Mouse (Mus musculus) frontal cortex, postnatal 14 days (tissue): ENCODE measurements at regions not wholly inside any gene's neighbourhood (a gene's known extent, or its start where the extent isn't known, plus 50 kb on each side); places are given as distances from the start of the nearest gene placed in this dataset.
A peak's percentile ranks its signal among the peaks of the same experiment; 100 is the strongest.
"Not testable (repeated sequence)": the region's sequence is repeated elsewhere in the genome, so short reads cannot be mapped to it uniquely, and the experiment has no call there.

Experiments
- DNase-seq, 2 experiments: peaks; one replicate each; pipeline ENCODE4 v3.0.0; 2022; ENCODE audit warnings: low spot score in 2 of 2

GRCm38 (mm10) chr12:71707727-71708369, 123.0 kb upstream of the Daam1 start:
- peak; percentile 40 to 76 for DNase-seq

DNA sequence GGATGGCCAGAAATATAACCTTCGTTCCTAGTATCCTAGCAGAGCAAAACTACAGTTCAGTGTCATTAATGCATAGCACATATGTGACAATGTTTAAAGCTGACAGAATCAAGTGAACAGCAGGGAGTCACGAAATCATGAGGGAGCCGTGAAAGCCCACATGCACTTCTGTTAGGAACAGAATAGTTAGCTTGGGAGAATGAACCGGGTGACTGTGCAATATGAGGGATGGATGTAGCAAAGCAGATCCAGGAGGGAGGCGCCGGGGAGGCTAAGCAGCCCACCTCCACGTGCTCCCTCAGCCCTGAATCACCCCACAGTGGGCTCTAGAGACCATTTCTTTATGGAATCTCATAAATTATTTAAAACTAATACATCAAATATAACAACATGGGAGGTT, 116.3 kb upstream of the Daam1 start:
- no peak for DNase-seq

DNA sequence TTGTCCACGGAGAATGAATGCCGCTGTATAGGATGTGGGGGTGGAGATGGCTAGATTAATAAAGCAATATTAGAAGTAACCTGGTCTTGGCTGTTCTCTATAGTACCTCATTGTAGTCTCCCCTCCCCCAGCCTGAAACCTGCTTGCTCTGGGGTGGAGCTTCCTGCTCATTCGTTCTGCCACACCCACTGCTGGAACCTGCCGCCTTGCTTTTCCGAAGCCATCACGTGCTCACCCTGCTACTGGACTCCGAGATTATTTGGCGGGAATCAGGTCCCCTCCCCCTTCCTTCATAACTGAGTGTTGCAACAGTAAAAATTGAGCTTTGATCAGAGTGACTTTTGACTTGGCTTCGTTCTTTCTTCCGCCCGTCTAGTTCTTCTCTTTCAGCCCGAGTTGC, 112.5 kb upstream of the Daam1 start:
- DNase-seq: not testable (repeated sequence)

DNA sequence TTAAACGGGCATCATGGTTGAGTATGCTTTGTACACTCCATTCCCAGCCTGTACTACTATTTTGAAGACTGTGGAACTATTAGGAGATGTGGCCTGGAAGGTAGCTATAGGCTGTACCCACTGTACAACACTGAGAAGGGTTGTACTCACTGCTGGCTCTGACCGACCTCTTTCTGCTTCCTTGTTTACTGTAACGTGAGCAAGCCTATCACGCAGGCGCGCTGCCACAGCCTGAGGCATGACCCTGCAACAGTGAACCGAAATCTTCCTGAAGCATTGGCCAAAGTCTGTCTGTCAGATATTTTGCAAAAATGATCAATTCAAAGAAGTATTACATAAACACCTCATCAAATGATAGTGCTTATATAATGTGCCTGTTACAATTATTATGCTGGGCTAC, 112.0 kb upstream of the Daam1 start:
- no peak for DNase-seq

- DNase-seq: no peak
These were observed 105.7 kb upstream of the Daam1 start for GRCm38 (mm10) chr12:71725140-71725539.

GRCm38 (mm10) chr12:71725713-71726336, 105.1 kb upstream of the Daam1 start:
- no peak for DNase-seq

GRCm38 (mm10) chr12:71743345-71743744, 87.5 kb upstream of the Daam1 start:
- DNase-seq: no peak

DNA sequence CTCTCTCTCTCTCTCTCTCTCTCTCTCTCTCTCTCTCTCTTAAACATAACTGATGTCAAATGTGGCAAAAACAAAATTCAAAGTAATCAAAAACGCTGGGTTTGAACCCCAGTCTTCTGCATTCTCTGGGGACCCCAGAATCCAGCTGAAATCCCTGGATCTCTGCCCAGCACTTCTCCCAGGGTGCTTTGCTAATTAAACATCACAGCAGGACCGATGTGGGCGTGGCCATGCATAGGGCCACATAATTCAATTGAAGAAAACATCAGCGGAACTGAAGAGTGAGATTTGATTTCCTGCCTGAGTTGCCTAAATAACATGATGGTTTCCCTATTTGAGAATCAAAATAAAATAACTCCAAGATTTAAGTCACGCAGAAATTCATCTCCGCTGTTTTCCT, 84.9 kb upstream of the Daam1 start:
- DNase-seq: no peak

GRCm38 (mm10) chr12:71747386-71747785, 83.5 kb upstream of the Daam1 start:
- DNase-seq: no peak

DNA sequence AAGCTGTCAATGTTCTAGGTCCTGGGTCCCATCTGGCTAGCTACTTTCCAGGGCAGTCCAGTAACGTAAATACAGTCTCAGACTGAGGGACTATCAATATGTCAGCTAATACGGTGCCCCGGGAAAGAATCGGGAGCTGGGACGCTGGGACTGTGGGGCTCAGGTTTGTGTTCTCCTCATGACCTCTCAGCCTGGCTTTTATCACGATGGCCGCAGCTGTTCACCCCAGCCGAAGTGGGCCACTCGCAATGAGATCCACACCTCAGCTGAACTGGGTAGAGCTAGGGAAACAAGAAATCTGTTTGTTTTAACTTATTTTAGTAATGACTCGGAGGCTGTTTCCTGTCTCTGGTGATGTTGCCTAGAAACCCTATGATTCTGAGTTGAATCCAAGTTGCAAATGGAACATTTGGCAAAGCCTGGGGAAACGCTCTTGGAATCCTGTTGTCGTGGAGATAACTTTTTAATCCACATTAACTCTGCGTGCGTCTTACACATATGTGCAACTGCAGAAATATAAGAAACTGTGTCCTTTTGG, 83.0 kb upstream of the Daam1 start:
- DNase-seq: peak; percentile 12 to 22

GRCm38 (mm10) chr12:71748731-71749130, 82.1 kb upstream of the Daam1 start:
- peak; percentile 58 to 72 for DNase-seq

DNA sequence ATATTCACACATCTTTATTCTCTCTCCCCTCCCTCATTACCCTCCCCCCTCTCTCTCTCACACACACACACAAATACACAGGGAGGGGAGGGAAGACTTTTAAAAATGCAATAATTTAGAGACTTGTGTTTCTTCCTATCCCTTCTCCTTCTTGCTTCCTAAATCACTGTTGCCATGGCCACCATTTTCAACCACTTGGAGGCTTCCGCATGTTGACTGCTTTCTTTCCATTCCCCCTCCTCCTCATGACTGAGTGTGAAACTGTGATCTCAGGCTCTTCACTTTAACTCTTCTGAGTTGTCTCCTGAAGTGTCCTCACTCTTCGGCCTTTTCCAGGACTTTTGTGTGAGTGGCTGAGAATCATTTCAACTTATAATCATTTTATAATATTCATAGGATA, 81.2 kb upstream of the Daam1 start:
- peak in 1 of 2 experiments; percentile 20 for DNase-seq

DNA sequence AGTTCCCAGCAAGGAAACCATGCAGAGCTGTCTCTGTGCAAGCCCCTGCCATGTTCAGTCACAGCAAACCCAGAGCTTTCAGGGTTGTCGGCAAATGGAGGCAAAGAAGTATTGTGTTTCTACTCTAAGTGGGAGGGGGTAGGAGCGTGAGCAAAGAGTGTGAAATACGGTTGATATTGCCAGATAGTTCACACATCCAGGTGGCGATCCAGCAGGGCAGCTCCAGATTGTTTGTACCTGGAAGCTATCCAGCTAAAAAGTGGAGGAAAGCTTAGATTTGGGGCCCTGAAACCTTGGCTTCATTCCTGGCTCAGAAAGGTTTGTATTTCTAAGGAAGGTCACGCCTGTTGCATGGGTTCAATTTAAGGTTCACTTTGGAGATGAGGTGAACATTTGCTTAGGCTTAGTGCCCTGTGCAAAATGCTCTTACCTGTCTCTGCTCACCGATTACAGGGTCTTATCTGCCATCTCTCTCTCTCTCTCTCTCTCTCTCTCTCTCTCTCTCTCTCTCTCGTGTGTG, 78.1 kb upstream of the Daam1 start:
- no peak for DNase-seq

GRCm38 (mm10) chr12:71753276-71753675, 77.6 kb upstream of the Daam1 start:
- no peak for DNase-seq

GRCm38 (mm10) chr12:71763194-71763593, 67.7 kb upstream of the Daam1 start:
- no peak for DNase-seq

DNA sequence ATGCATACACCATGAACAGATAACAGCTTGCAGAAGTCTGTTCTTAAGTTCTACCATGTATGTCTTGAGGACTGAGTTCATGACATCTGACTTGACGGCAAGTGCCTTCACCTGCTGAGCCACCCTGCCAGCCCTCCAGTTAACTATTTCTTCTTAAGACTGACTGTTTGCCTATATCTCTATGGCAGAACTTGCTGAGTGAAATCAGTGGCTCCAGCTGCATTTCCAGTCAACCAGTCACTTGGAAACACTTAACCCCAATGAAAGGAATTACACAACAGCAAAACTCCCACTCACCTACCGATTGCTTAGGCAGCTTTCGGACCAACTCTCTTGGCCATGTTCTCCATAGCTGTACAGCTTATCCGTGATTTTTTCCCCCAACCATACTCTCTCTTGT, 64.8 kb upstream of the Daam1 start:
- DNase-seq: no peak

DNA sequence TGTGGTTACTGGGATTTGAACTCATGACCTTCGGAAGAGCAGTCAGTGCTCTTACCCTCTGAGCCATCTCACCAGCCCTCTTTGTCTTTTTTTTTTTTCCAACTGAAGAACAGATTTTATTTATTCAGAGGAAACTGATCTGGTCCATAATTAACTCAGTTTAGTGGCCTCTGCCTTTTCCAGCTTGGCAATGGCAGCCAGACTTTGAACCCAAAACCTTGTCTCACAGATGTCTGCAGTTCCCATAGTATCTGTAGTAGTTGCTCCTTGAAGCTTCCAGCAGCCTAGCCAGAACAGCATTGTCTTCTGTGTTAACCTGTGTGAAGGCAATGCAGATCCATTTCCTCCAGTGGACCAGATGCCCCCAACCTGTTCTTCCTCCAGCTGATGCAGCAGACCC, 64.2 kb upstream of the Daam1 start:
- DNase-seq: no peak

- DNase-seq: no peak
These were observed 63.0 kb upstream of the Daam1 start for GRCm38 (mm10) chr12:71767896-71768295.

- peak; percentile 43 to 80 for DNase-seq
These were observed 62.4 kb upstream of the Daam1 start for GRCm38 (mm10) chr12:71768471-71768870.

DNA sequence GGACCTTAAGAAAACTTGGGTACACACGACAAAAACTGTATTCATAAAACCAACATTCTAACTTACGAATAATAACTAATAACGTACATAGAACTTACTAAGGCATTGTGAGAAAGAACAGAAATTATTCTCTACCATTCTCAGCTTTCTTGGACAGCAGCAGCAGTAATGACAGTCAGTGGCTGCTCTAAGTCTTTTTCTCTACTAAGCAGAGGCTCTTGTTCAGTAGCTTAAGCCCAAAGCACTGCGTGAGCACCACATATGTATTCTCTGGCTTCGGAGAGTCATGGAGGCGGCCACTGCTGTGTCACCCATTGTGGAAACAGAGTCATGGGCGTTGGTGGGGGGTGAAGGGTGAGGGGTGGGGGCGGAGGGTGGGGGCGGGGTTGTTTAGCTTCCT, 62.0 kb upstream of the Daam1 start:
- no peak for DNase-seq

GRCm38 (mm10) chr12:71769302-71769701, 61.6 kb upstream of the Daam1 start:
- DNase-seq: no peak

DNA sequence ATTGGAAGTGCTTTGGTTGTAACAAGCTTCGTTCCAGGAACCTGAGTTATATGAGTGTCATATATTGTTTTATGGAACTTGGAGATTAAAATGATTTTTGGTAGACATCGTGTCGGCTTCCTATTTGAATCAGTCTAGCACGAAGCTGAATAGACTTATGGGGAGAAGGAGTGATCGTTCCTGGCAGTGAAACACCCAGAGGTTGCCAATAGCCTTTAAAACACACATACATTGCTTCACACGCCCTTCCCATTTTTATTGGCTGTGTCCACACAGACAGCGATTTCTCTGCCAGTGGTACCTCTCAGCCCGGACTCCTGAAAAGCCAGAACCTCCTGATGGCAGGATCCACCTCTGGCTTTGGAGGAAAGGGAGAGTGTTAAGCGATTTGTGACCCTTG, 57.0 kb upstream of the Daam1 start:
- no peak for DNase-seq

- no peak for DNase-seq
These were observed 55.8 kb upstream of the Daam1 start for GRCm38 (mm10) chr12:71775126-71775525.
